Mouse (Mus musculus) retina, embryonic 14.5 days (tissue): ENCODE data around the gene H2afv.
"Not testable (repeated sequence)": the region's sequence is repeated elsewhere in the genome, so short reads cannot be mapped to it uniquely, and the experiment has no call there.

Experiments used
- DNase-seq: peaks from one replicate; pipeline ENCODE4 v3.0.0-alpha.2; 2015; ENCODE audit warnings: low spot score

Gene H2afv

DNA sequence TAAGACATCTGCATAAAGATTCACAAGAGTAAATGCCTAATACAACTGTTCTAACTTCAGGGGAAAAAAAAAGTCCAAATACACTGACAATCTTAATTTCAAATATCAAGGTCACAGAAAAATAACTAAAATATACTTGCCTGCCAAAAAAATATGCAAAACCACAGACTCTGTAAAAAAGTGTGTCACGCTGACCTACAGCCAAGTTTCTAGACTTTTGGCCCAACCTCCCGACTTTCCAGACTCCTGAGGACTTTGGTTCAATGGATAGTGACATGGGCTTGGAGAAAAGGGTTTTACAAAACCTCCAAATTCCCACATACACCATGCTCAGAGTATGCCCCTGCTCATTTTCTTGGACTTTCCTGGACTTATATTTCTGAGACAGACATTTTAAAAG is 24.3 kb upstream of the H2afv start:
- no peak for DNase-seq

DNA sequence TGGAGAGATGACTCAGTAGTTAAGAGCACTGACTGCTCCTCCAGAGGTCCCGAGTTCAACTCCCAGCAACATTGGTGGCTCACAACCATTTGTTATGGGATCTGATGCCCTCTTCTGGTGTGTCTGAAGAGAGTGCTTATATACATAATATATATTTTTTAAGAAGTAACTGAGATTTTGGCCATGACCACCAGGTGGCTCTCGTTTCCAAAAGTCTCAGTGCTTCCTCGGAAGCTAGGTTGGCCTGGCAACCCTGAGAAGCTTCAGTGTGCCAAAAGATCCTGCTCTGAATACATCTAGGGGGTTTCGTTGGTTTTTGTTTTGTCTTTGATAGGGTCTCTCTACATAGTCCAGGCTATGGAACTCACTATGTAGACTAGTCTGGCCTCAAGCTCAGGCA is 20.9 kb upstream of the H2afv start:
- DNase-seq, result peak; percentile 88

DNA sequence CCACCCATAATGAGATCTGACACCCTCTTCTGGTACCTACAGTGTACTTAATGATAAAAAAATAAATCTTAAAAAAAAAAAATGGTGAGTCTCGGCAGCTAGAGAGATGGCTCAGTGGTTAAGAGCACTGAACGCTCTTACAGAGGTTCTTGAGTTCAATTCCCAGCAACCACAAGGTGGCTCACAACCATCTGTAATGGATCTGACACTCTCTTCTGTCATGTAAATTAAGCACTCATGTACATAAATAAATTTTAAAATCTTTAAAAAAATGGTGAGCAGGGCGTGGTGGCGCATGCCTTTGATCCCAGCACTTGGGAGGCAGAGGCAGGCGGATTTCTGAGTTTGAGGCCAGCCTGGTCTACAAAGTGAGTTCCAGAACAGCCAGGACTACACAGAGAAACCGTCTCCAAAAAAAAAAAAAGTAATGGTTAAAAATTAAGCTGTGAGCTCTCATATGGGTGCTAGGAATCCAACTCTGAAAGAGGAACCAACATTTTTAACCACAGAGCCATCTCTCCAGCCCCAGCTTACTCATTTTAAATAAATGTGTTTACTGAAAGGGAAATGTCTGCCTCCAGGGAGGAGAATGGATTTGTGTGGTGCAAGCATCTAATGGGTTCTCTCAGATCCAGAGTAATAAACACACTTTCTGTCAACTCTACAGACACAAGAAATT is 19.1 kb upstream of the H2afv start:
- DNase-seq, result no peak

DNA sequence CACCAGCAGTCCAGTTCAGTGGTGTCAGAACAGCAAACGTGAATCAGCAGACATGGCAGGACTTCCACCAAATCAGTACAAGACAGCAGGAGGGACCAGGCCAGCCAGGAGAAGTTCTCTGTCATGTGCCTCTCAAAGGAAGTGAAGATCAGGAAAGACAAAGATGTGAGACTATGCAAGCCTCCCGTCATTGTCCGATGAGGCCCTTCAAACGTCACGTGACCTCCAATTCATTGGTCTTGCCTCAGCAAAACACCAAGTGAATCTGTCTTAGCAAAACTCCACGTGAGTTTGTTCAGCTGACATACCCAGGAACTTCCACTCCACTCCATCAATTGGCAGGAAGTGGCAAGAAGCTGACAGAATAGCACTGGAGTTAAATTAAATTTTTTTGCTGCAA is 11.8 kb upstream of the H2afv start:
- DNase-seq, result no peak

DNA sequence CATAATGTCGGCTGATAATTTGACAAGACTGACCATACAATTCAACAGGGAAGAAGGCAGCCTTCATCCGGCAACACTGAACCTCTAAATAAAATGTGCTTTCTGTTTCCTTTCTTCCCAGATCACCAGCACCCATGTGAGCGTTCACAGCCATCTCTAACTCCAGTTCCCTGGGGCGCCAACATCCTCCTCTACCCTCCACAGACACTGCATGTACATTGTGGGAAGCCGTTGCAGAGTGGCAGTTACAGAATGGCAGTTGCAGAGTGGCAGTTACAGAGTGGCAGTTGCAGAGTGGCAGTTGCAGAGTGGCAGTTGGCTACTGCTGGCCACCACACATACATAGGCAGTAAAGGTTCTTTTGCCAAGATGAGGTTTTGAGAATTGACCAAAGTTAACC is 3.9 kb upstream of the H2afv start:
- DNase-seq, result not testable (repeated sequence)

DNA sequence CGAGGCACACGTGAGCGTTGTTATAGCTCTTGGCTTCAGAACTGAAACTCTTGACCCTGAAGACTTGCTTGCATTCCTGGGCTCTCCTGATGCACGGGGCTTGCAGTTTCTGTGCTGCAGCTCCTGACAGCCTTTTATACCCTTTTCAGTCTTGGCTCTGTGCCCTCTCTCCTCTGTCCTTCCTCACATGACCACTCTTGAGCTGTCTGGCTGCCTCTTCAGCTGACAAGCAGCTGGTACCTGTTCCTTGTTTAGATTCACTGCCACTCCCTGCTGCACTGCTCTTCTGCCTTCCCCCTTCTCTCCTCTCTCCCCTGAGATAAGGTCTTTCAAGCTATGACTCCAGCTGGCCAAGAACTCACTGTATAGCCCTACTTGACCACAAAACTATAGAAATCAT is 3.2 kb upstream of the H2afv start:
- no peak for DNase-seq

DNA sequence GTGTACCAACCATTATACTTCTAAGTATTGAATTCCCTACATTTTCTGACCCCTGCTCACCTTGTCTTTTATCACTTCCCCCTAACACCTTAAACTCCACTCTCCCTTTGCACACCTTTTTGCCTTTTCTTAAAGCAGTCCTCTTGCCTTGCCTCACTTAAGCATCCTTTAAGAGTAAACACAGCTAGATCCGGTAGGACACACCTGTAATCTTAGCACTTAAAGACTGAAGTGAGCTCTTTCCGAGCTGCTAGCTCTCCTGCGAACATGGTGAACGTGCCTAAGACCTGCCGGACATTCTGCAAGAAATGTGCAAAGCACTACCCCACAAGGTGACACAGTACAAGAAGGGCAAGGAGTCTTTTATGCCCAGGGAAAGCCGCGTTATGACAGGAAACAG is 1.7 kb upstream of the H2afv start:
- DNase-seq, result no peak

DNA sequence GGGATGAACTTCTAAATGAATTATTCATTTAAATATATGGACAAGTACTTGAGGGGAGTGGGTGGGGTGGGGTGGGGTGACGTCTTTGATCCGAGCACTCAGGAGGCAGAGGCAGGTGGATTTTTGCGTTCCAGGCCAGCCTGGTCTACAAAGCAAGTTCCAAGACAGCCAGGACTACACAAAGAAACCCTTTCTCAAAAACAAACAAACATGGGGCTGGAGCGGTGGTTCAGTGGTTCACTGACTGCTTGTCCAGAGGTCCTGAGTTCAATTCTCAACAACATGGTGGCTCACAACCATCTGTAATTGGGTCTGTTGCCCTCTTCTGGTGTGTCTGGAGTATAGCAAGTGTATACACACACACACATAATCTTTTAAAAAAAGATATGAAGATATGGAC is 1.2 kb upstream of the H2afv start:
- no peak for DNase-seq

DNA sequence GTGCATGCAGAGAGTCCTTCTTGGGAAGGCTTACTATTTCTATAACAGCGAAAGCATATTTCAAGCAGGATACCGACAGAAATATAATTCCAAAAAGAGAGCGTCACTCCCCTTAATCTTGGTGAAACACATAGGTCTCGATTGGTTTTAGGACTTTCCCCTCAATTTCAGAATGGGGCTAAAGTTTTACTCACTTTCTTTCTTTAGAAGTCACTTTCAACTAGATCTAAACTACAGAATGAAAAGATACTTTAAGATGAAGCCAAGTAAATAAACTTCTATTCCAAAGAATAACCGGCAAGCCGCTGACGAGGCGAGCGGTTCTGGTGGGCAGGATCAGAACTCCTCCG is 541 bp downstream of the H2afv start:
- DNase-seq, result no peak

DNA sequence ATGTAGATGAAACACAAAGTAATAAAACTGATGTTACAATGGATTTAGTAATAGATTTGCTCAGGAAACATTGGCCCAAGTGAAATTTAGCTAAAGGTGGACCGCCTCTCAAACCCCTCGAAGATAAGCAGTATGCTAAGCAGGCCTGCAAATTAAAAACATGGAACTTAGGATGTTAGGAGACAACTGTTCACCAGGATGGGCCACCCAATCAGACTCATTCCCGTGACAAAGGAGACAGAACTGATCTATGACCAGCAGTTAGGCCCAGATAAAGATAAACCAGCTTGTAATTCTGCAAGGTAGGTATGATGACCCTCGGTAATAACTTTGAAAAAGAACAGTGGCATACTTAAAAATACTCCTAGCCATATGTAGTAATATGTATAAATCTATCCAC is 1.1 kb downstream of the H2afv start:
- no peak for DNase-seq

DNA sequence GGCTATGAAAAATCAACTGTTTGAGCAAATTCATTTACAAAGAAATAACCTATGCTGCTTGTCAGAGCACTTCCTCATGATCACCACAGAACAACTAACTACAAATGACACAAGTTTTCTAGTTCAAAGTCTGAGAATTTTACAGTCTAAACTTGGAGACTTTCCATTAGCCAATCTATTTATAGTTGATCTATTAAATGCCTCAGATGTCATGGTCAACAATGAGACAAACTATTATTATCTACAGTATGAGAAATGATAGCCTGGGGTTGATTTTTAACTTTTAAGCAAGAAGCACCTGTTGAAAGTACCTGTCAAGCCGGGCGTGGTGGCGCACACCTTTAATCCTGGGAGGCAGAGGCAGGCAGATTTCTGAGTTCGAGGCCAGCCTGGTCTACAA is 1.7 kb downstream of the H2afv start:
- DNase-seq, result no peak

DNA sequence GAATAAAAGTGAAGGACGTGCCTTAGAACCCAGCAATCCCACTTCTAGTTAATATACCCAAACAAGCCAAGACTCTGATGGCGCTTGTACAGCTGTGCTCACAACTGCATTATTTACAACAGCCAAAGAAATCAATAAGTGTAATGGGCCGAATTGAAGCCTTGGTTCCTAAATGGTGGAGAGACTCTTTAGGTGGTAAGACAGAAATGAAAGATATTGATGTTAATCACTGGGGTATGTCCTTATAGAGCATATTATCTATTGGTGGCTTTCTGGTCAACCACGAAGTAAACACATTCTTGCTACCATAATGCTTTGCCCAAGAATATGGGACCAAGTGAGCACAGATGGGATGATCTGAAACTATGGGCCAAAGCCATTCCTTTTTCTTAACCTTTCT is 4.1 kb downstream of the H2afv start:
- DNase-seq, result no peak

DNA sequence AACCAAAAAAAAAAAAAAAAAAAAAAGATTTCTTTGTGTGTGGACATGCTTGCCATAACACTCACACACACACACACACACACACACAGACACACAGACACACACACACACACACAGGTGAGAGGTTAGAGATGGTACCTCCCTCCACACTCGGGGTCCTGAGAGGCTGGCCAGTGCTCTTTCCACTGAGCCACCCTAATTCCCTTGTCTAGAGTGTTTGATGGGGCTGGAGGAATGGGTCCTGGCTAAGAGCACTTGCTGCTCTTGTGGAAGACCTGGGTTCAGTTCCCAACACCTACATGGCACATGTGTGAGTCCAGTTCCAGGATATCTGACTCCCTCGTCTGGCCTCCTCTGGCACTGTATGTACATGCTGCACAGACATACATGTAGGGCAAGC is 6.6 kb downstream of the H2afv start:
- no peak for DNase-seq

DNA sequence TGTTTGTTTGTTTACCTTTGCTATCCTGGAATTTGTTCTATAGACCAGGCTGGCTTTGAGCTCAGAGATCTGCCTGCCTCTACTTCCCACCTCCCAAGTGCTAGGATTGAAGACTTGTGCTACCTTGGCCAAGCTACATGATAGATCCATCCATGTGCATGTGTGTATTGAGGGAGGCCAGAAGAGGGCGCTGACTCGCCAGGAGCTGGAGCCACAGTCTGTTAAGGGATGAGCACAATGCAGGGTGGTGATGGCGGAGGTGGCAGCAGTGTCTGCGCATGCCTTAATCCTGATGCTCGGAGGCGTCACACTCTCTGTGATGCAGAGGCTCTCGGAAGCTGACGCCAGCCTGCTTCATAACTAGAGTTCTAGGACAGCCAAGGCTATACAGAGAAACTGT is 7.8 kb downstream of the H2afv start:
- peak; percentile 65 for DNase-seq

DNA sequence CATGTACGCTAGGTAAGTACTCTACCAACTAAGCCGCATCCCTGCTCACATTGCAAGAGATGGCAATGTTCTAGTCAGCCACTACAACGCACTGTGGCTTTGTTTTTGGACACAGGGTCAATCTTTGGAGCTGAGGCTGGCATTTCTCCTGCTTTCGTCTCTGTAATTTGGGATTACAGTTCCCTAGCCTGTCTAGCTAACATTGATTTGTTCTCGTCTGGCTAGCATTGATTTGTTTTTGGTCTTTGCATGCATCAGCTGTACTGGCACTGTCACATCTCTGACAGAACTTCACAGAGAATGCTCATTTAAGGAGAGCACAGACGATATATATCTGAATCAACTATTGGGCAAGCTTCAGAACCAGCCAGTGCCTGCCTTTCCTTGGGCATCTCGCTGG is 14.1 kb downstream of the H2afv start:
- DNase-seq, result no peak

DNA sequence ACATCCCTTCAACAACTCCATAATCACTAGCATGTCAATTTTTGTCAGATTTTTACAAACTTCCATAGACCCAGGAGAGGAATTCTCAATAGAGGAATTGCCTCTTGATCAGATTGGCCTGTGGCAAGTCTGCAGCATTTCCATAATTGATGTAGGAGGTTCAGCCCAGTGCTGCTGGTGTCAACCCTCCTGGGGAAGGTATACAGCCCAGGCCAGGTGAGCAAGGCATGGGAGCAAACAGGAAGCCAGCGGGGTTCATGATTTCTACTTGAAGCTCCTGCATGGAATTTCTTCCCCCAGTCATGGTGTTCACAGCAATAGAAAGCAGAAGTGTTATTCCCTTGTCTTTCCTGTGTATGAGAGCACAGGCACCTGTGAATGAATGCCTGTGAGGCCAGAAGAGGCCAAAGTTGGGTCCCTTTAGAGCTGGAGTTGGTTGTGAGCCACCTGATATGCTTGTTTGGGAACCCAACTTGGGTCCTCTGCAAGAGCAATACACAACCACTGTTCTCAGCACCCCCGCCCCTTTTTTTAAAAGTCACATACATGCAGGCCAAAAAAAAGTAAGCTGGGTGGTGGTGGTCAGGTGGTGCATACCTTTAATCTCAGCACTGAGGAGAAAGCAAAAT is 23.4 kb downstream of the H2afv start:
- DNase-seq, result no peak

DNA sequence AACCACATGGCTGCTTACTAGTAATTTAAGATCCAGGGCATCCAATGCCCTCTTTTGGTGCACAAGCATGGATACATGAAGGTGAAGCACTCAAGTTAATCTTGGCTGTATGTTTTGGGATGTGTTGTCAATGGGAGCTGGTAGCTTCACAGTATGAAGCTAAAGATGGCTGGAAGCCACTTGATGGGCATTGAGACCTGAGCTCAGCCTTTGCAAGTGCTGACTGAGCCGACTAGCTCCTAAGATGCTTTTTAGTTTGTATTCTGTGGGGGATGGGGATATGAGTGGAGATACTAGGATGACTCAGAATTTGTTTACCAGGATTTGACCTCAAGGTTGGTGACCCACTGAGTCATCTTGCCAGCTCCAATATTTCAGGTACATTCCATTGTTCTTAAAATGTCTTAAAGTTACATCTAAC is 23.9 kb downstream of the H2afv start:
- no peak for DNase-seq

DNA sequence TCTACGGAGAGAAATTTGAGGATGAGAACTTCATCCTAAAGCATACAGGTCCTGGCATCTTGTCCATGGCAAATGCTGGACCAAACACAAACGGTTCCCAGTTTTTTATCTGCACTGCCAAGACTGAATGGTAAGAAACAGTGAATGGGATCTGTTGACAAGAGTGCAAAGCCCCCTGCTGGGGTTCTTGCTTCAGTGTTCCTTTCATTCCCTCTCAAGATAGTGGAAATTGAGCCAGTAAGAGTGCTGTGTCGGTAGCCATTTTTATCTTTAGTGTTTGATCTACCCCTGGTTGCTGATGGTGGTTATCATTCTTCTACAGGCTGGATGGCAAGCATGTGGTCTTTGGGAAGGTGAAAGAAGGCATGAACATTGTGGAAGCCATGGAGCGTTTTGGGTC is 25.1 kb downstream of the H2afv start:
- DNase-seq, result not testable (repeated sequence)

DNA sequence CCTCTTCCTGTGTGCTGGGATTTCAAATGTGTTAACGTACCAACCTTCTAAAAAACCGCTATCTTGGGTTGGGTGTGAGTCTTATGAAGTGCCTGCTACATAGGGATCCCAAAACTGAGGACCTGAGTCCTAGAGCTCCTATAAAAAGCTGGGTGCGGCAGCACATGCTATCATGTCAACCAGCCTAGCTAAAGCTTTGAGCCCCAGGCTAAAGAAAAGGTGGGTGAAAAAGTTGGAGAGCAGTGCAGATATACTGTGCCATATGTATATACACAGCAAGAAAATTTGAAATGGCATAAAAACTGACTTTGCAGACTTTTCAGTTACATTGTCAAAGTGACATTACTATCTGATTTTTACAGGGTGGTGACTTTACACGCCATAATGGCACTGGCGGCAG is 25.5 kb downstream of the H2afv start:
- no peak for DNase-seq

DNA sequence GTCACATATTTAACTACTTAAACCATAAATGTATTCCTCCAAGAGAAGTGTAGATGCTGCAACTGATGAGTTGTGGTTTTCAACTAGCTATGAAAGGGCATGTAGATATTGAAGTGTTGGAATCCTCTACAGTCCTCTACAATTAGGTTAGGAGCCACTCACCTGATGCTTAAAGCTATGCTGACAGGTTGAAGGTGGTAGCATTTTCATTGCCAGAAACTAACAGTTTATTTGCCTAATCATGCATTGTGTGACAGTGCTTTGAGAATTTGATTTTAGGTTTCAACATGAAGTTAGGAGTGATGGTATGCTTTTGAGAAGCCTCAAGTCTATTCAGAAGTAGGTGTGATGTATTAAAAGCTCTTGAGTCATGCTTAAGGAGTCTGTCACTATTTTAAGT is 26.8 kb downstream of the H2afv start:
- DNase-seq, result no peak

DNA sequence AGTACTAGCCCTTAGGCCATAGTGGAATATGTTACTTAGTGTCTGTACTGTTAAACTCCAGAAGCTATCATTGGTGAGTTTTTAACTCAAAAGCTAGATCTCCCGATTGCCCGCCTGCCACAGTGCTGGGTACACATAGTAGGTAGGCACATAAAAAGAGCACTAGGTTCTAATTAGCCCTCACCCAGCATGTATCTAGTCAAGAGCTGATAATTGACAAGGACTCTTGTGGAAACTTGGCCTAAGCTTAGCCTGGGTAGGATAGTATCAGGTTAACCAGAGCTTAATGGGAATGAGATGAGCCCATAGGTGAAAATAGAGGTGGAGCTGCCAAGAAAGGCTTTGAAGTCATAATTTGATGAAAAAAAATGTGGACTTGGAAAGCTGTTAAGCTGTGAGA is 27.2 kb downstream of the H2afv start:
- no peak for DNase-seq

DNA sequence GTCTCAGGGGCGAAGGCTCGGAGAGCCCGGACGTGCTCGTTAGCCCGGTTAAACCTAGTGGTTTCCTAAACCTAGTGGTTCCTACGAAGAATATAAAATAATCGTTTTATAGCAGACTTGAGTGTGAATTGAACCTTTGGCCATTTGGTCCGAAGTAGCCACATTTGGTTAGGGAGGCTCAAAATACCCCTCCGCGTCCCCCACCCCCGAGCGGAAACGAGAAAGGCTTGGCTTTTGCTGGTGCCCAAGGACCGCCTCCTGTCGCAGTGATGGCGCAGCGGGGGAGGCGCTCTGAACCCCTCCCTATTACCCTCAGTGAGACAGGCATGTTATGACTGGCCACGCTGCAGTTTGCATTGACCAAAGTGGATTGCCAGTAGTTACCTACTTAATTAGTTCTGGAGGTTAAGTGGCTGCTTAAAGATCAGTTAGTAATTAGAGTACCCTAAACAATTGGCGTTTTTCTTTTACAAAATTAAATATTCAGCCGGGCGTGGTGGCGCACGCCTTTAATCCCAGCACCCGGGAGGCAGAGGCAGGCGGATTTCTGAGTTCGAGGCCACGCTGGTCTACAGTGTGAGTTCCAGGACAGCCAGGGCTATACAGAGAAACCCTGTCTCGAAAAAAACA is 27.7 kb downstream of the H2afv start:
- DNase-seq, result peak; percentile 80

DNA sequence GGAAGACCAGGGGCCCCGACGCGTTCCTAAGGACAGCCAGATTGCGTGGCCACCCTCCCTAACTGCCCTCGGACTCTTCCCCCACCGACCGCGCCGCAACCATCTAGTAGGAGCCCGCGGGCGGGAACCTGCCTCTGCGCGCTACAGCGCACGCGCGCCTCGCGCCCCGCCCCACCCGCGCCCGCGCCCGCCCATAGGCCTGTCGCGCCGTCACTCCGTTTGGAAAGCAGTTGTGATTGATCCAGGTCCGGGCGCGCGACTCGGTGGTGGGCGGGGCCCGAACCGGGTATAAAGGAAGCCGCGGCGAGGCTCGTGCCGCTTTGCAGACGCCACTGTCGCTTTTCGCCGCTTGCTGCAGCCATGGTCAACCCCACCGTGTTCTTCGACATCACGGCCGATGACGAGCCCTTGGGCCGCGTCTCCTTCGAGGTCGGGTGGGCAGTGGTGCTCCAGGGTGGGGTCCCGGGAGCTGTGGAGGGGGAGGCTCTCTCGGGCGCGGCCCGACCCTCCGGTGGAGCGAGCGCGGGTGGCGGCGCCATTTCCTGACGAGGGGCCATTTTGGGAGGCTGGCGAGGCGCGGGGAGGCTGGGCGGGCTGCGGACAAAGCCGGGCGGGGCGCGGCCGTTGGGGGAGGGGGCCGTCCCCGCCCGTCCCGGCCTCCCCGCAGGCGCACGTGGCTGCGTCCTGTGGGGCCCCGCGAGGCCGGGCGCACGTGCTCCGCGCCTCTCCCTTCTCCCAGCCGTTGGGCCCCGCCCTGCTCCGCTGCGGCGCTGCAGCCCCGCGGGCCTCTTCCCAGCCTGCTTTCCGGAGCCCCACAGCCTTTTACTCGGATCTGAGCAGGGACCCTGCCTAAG is 28.5 kb downstream of the H2afv start:
- peak; percentile 96 for DNase-seq
